Mouse (Mus musculus) heart, embryonic 16.5 days (tissue): ENCODE results near the gene Dmrt2. TPM values are rescaled to one million over a fixed set of nuclear protein-coding genes. Genes with fewer than 3 reads are reported as not detected.

Experiments
- ATAC-seq: fragments of 200-750 bp; cut with Nextera tagmentation; replicated peaks from 2 replicates; pipeline ENCODE4 v1.8.0; 2017; ENCODE audit warnings: moderate number of reproducible peaks; ENCODE audit not compliant: insufficient read depth, low FRiP score; ENCODE audit errors: extremely low read depth
- H3K27ac ChIP-seq: fragments of 300-500 bp; sonication (generic); 2 replicates; pipeline ENCODE4 v1.5.1; 2014; ENCODE audit warnings: mild to moderate bottlenecking, low read length, control low read depth, moderate library complexity
- H3K27me3 ChIP-seq: fragments of 300-500 bp; sonication (generic); 2 replicates; pipeline ENCODE4 v1.6.1; 2014; ENCODE audit warnings: low read length, mixed read lengths; ENCODE audit not compliant: control insufficient read depth, insufficient read depth
- H3K36me3 ChIP-seq: fragments of 300-500 bp; sonication (generic); 2 replicates; pipeline ENCODE4 v1.6.1; 2014; ENCODE audit not compliant: control insufficient read depth, insufficient read depth
- H3K4me1 ChIP-seq: fragments of 300-500 bp; sonication (generic); 2 replicates; pipeline ENCODE4 v1.6.1; 2014; ENCODE audit warnings: low read length, mixed read lengths; ENCODE audit not compliant: control insufficient read depth, insufficient read depth
- H3K4me2 ChIP-seq: fragments of 300-500 bp; sonication (generic); 2 replicates; pipeline ENCODE4 v1.6.1; 2014; ENCODE audit warnings: low read depth, mild to moderate bottlenecking, control low read depth, low read length
- H3K4me3 ChIP-seq: fragments of 300-500 bp; sonication (generic); 2 replicates; pipeline ENCODE4 v1.5.1; 2014; ENCODE audit warnings: mild to moderate bottlenecking, control low read depth, low read length
- H3K9ac ChIP-seq: fragments of 300-500 bp; sonication (generic); 2 replicates; pipeline ENCODE4 v1.6.1; 2014; ENCODE audit warnings: low read length, control low read depth
- H3K9me3 ChIP-seq: fragments of 300-500 bp; sonication (generic); replicated peaks from 2 replicates; pipeline ENCODE4 v1.6.1; 2016; ENCODE audit warnings: low read length; ENCODE audit not compliant: control insufficient read depth
- WGBS: fragments of 180-500 bp; shearing (Covaris S2); extraction: QIAGEN DNeasy Blood & Tissue Kit; methylation state at CpG from one replicate; pipeline ENCODE4 v1.1.7; 2014; 5-methylcytosine and 5-hydroxymethylcytosine counted together
- polyA plus RNA-seq: library from polyadenylated mRNA; unstranded; fragments of >200 nt; fragmentation: Nextera tagmentation; extraction: Ambion mirVana; gene quantifications from 2 replicates; pipeline ENCODE4 v1.2.1, GENCODE M21; 2015

The Dmrt2 gene
- polyA plus RNA-seq, 1 experiment from 2014 or later = 4.8 TPM

GRCm38 (mm10) chr19:25652560-25652959, 19.7 kb upstream of the Dmrt2 start:
- WGBS = 71% methylated on average over 5 of the region's 5 CpGs
- no peaks in the 10 kb centered on the region for H3K4me1 ChIP-seq
- H3K27me3 ChIP-seq = no peaks in the 10 kb centered on the region
- ATAC-seq = no peak
- no peaks in the 10 kb centered on the region for H3K9me3 ChIP-seq
- H3K27ac ChIP-seq = no peak overlapping the region
- H3K4me2 ChIP-seq = no peak overlapping the region
- H3K36me3 ChIP-seq = no peaks in the 10 kb centered on the region
- H3K9ac ChIP-seq = no peak overlapping the region
- H3K4me3 ChIP-seq = no peak overlapping the region

GRCm38 (mm10) chr19:25654034-25654749, 18.0 kb upstream of the Dmrt2 start:
- H3K27ac ChIP-seq = no peak overlapping the region
- no peaks in the 10 kb centered on the region for H3K4me1 ChIP-seq
- no peaks in the 10 kb centered on the region for H3K27me3 ChIP-seq
- no peak overlapping the region for H3K4me3 ChIP-seq
- 61% methylated on average over 12 of the region's 12 CpGs for WGBS
- ATAC-seq = no peak
- H3K9ac ChIP-seq = no peak overlapping the region
- no peaks in the 10 kb centered on the region for H3K9me3 ChIP-seq
- no peak overlapping the region for H3K4me2 ChIP-seq
- H3K36me3 ChIP-seq = no peaks in the 10 kb centered on the region

- Histone ChIP-seq H3K4me3 (peak overlapping the region; percentile 4; the same call in 1 of the 2 replicates), H3K4me2 (peak overlapping the region; percentile 39), H3K9me3 (no peaks in the 10 kb centered on the region), H3K27me3 (peaks cover 65% of the 10 kb centered on the region), H3K9ac (no peak overlapping the region), H3K36me3 (no peaks in the 10 kb centered on the region), H3K27ac (no peak overlapping the region), H3K4me1 (no peaks in the 10 kb centered on the region; the same call in none of the 2 replicates)
- 0 out of 2 replicates have a peak, but pooled peaks have one; percentile 52 for ATAC-seq
- 4% methylated on average over 31 of the region's 31 CpGs for WGBS
Measured at GRCm38 (mm10) chr19:25665486-25666339, 6.5 kb upstream of the Dmrt2 start.

GRCm38 (mm10) chr19:25667836-25668235, 4.4 kb upstream of the Dmrt2 start:
- WGBS = 17% methylated on average over 4 of the region's 4 CpGs
- Histone ChIP-seq H3K9me3 (no peaks in the 10 kb centered on the region), H3K27me3 (peaks cover 81% of the 10 kb centered on the region), H3K9ac (no peak overlapping the region), H3K4me1 (peaks cover 7% of the 10 kb centered on the region), H3K4me3 (no peak overlapping the region), H3K27ac (no peak overlapping the region), H3K36me3 (no peaks in the 10 kb centered on the region), H3K4me2 (no peak overlapping the region)
- no peak for ATAC-seq

DNA sequence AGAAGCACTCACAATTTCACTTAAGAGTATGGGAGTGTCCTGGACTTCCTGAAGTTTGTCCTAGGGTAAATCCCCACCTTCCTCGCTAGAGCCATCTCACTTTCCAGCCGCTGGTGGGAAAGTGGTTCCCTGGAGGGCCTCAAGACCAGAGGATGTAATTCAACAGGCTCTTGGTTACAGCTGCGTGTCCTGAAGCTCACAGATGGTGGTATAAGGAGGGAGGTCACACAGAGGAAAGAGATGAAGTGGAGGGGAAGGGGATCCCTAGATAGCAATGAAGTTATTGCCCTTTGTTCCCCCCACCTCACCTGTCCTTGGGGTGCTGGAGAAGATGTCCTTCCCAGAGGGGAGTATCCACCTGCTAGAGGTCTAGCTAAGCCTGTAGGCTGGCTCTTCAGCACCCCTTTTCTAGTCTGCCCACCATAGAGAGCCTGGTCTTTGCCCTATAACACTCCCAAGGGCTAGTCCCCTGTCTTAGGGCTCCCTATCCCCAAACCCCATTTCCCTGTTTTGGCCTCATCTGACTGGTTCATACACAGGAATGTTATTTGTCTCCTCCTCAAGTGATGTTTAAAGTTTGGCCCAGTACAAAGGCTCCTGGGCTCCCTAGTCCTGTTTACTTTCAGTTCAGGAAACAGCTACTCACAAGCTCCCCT, 2.5 kb upstream of the Dmrt2 start:
- peaks cover 19% of the 10 kb centered on the region for H3K4me1 ChIP-seq
- H3K36me3 ChIP-seq = no peaks in the 10 kb centered on the region
- no peak overlapping the region for H3K4me2 ChIP-seq
- H3K9me3 ChIP-seq = no peaks in the 10 kb centered on the region
- H3K27me3 ChIP-seq = peaks cover 94% of the 10 kb centered on the region
- H3K9ac ChIP-seq = no peak overlapping the region
- no peak for ATAC-seq
- H3K4me3 ChIP-seq = no peak overlapping the region
- H3K27ac ChIP-seq = no peak overlapping the region
- WGBS = 12% methylated on average over 3 of the region's 3 CpGs

GRCm38 (mm10) chr19:25670571-25671285, 1.5 kb upstream of the Dmrt2 start:
- H3K36me3 ChIP-seq = no peaks in the 10 kb centered on the region
- 2% methylated on average over 17 of the region's 17 CpGs for WGBS
- H3K4me1 ChIP-seq = peaks cover 19% of the 10 kb centered on the region
- no peak overlapping the region for H3K9ac ChIP-seq
- no peak for ATAC-seq
- no peaks in the 10 kb centered on the region for H3K9me3 ChIP-seq
- H3K4me3 ChIP-seq = no peak overlapping the region
- peaks cover 93% of the 10 kb centered on the region for H3K27me3 ChIP-seq
- H3K27ac ChIP-seq = no peak overlapping the region
- no peak overlapping the region for H3K4me2 ChIP-seq

- Histone ChIP-seq H3K4me1 (peaks cover 19% of the 10 kb centered on the region), H3K27ac (no peak overlapping the region), H3K4me3 (peak overlapping the region; percentile 53), H3K27me3 (peaks cover 93% of the 10 kb centered on the region), H3K36me3 (no peaks in the 10 kb centered on the region), H3K9me3 (no peaks in the 10 kb centered on the region), H3K9ac (no peak overlapping the region), H3K4me2 (peak overlapping the region; percentile 73)
- ATAC-seq = no peak
- 1% methylated on average over 14 of the region's 14 CpGs for WGBS
Measured at GRCm38 (mm10) chr19:25671681-25672080, 530 bp upstream of the Dmrt2 start.

DNA sequence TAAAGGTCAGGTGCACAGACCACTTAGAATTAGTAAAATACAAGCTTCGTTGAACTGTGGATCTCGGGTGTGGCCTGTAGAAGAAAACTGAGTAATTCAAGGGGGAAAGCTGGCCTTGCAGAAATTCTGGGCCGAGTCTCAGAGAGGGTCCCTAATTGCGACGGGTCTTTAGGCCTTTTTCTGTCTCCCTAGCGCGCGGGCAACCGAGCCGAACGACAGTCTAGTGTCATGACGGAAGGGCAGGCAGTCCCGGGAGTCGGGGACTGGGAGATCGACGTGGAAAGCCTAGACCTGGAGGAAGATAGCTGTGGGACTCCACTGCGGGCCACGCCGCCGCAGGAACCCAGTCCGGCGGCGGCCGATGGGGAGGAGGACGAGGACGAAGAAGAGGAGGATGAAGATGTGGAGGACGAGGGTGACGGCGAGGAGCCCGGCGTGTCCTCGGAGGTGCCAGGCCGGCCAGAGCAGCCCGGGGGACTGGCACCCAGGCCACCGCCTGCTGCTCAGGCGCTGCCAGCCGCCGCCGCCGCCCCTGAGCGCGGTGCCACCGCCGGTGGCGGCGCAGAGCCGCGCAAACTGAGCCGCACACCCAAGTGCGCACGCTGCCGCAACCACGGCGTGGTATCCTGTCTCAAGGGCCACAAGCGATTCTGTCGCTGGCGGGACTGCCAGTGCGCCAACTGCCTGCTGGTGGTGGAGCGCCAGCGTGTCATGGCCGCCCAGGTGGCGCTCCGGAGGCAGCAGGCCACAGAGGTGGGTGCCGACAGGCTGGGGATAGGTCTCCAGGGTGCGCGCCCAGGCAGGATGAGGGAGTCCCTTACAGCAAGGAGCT, 1.2 kb downstream of the Dmrt2 start:
- Histone ChIP-seq H3K36me3 (no peaks in the 10 kb centered on the region), H3K4me3 (peak overlapping the region; percentile 53), H3K4me1 (peaks cover 19% of the 10 kb centered on the region), H3K4me2 (peak overlapping the region; percentile 73), H3K27ac (no peak overlapping the region), H3K9ac (peak overlapping the region; percentile 55), H3K27me3 (peaks cover 90% of the 10 kb centered on the region), H3K9me3 (no peaks in the 10 kb centered on the region)
- 2% methylated on average over 65 of the region's 66 CpGs for WGBS
- no peak for ATAC-seq
